Mouse (Mus musculus) ES-E14 (cell line): ENCODE results near the gene Rffl. TPM values are rescaled to one million over a fixed set of nuclear protein-coding genes. Genes with fewer than 3 reads are reported as not detected.
A peak's percentile ranks its signal among the peaks of the same experiment; 100 is the strongest.

Experiments used
- DNase-seq: peaks from one replicate; pipeline ENCODE4 v3.0.0-alpha.2; 2013; ENCODE audit warnings: low read depth, low spot score
- H3K27ac ChIP-seq: 2 replicates; pipeline ENCODE4 v1.5.1; 2012; ENCODE audit warnings: low read depth, mild to moderate bottlenecking, low read length, moderate library complexity, mixed read lengths; ENCODE audit not compliant: poor library complexity, insufficient read depth, severe bottlenecking
- H3K36me3 ChIP-seq: 2 replicates; pipeline ENCODE4 v1.6.1; 2012; ENCODE audit warnings: mild to moderate bottlenecking, low read length, moderate library complexity, mixed read lengths; ENCODE audit not compliant: control insufficient read depth, poor library complexity, insufficient read depth, severe bottlenecking
- H3K4me1 ChIP-seq, 2 experiments: fragments of 150-350 bp in 1 of 2; sonication (generic) in 1 of 2; 2 replicates each; pipeline ENCODE4 v1.6.1; 2012; ENCODE audit warnings: low read length in 2 of 2, mild to moderate bottlenecking in 1 of 2, mixed read lengths in 1 of 2; ENCODE audit not compliant: control insufficient read depth in 2 of 2, insufficient read depth in 2 of 2, poor library complexity in 1 of 2
- H3K4me3 ChIP-seq, 2 experiments: fragments of 150-350 bp in 1 of 2; sonication (generic) in 1 of 2; 2 replicates each; pipeline ENCODE4 v1.5.1; 2012; ENCODE audit warnings: low read length in 2 of 2, low read depth in 1 of 2, mild to moderate bottlenecking in 1 of 2, mixed read lengths in 1 of 2; ENCODE audit not compliant: insufficient read depth in 1 of 2, poor library complexity in 1 of 2, severe bottlenecking in 1 of 2
- H3K9ac ChIP-seq: 2 replicates; pipeline ENCODE4 v1.6.1; 2012; ENCODE audit warnings: low read depth, mild to moderate bottlenecking, low read length, mixed read lengths; ENCODE audit not compliant: poor library complexity, insufficient read depth, severe bottlenecking
- H3K9me3 ChIP-seq: fragments of 150-350 bp; sonication (generic); 2 replicates; pipeline ENCODE4 v1.6.1; 2012; ENCODE audit warnings: low read depth, mild to moderate bottlenecking, low read length; ENCODE audit not compliant: control insufficient read depth, insufficient read depth
- CHD2 ChIP-seq: IDR thresholded peaks from 2 replicates; pipeline ENCODE4 v1.6.1; 2014; ENCODE audit warnings: mild to moderate bottlenecking, low read depth, low read length, inconsistent platforms
- HCFC1 ChIP-seq: IDR thresholded peaks from 2 replicates; pipeline ENCODE4 v1.6.1; 2012; ENCODE audit warnings: low read length, inconsistent platforms, borderline replicate concordance; ENCODE audit not compliant: insufficient read depth
- MAFK ChIP-seq: IDR thresholded peaks from 2 replicates; pipeline ENCODE4 v1.6.1; 2014; ENCODE audit warnings: mild to moderate bottlenecking, low read depth, low read length, inconsistent platforms; ENCODE audit not compliant: insufficient read depth
- ZC3H11A ChIP-seq: IDR thresholded peaks from 2 replicates; pipeline ENCODE4 v1.6.1; 2012; ENCODE audit warnings: low read depth, mild to moderate bottlenecking, inconsistent platforms, low read length, borderline replicate concordance
- ZNF384 ChIP-seq: IDR thresholded peaks from 2 replicates; pipeline ENCODE4 v1.6.1; 2012; ENCODE audit warnings: low read depth, low read length, inconsistent platforms
- in situ Hi-C, 2 experiments: fragments of 600-800 bp; cut with MboI; formaldehyde crosslinking; loops; one replicate each; pipeline ENCODE4 v1.15.1; 2025; ENCODE audit warnings: low sequenced_read_pairs in 2 of 2, inconsistent platforms in 1 of 2; ENCODE audit not compliant: unreplicated experiment in 2 of 2
- total RNA-seq: library from RNA; depleted of rRNA; stranded (reverse); fragments of 300-350 nt; gene quantifications from 2 replicates; pipeline ENCODE4 v1.2.3, GENCODE M21; 2012

Rffl gene
- total RNA-seq, 1 experiment, result 6.5 TPM

GRCm38 (mm10) chr11:82866850-82867564 is 4.0 kb downstream of the Rffl start:
- H3K4me1 ChIP-seq, result peaks cover 2 to 5% of the 10 kb centered on the region in 2 experiments; a peak in 2 of 4 replicates
- H3K27ac ChIP-seq, result no peak overlapping the region
- in situ Hi-C loops, result no loop called here
- no peaks in the 10 kb centered on the region for H3K36me3 ChIP-seq
- TF ChIP-seq ZNF384, result peak; percentile 19; the same call in 1 of the 2 replicates
- no peak for TF ChIP-seq ZC3H11A
- H3K9ac ChIP-seq, result no peak overlapping the region
- no peaks in the 10 kb centered on the region for H3K9me3 ChIP-seq
- DNase-seq, result no peak
- no peak overlapping the region for H3K4me3 ChIP-seq

DNA sequence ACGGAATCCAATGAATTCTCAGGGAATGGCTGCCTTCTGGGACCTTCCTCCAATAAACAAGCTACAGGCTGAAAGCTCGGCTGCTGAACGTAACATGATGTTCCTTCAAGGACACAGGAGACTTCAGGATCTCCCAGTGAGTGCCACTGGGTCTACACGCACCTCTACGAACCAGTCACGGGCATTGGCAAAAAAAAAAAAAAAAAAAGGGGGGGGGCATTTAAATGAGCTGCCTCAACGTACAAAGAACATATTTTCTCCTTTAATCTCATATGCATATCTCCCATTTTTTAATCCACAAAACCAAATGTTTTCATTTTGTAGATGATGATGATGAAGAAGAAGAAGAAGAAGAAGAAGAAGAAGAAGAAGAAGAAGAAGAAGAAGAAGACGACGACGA is 5.1 kb downstream of the Rffl start:
- in situ Hi-C loops, result no loop called here
- no peak overlapping the region for H3K4me3 ChIP-seq
- H3K9me3 ChIP-seq, result no peaks in the 10 kb centered on the region
- peaks cover 0 to 9% of the 10 kb centered on the region in 2 experiments; a peak in 1 of 4 replicates for H3K4me1 ChIP-seq
- H3K9ac ChIP-seq, result no peak overlapping the region
- no peak for DNase-seq
- no peak overlapping the region for H3K27ac ChIP-seq
- no peak for TF ChIP-seq ZC3H11A
- no peak for TF ChIP-seq MAFK
- no peak for TF ChIP-seq CHD2
- TF ChIP-seq HCFC1, result no peak
- TF ChIP-seq ZNF384, result no peak
- H3K36me3 ChIP-seq, result no peaks in the 10 kb centered on the region

GRCm38 (mm10) chr11:82863488-82863931 is 7.5 kb downstream of the Rffl start:
- no peak for TF ChIP-seq HCFC1
- TF ChIP-seq ZC3H11A, result no peak
- no peak for TF ChIP-seq ZNF384
- no peak for TF ChIP-seq CHD2
- H3K4me3 ChIP-seq, result no peak overlapping the region
- H3K36me3 ChIP-seq, result no peaks in the 10 kb centered on the region
- DNase-seq, result no peak
- H3K9ac ChIP-seq, result no peak overlapping the region
- H3K27ac ChIP-seq, result no peak overlapping the region
- no peaks in the 10 kb centered on the region for H3K9me3 ChIP-seq
- in situ Hi-C loops, result no loop called here
- H3K4me1 ChIP-seq, result peaks cover 0 to 6% of the 10 kb centered on the region in 2 experiments; a peak in 1 of 4 replicates

- Histone ChIP-seq H3K4me1 (peaks cover 0 to 6% of the 10 kb centered on the region in 2 experiments; a peak in 1 of 4 replicates), H3K36me3 (no peaks in the 10 kb centered on the region), H3K27ac (no peak overlapping the region), H3K9ac (no peak overlapping the region), H3K9me3 (no peaks in the 10 kb centered on the region), H3K4me3 (no peak overlapping the region)
- TF ChIP-seq ZNF384, result no peak
- TF ChIP-seq CHD2, result no peak
- no peak for TF ChIP-seq MAFK
- no peak for TF ChIP-seq HCFC1
- TF ChIP-seq ZC3H11A, result no peak
- in situ Hi-C loops, result no loop called here
- DNase-seq, result no peak
These were observed 8.0 kb downstream of the Rffl start for GRCm38 (mm10) chr11:82863059-82863458.

DNA sequence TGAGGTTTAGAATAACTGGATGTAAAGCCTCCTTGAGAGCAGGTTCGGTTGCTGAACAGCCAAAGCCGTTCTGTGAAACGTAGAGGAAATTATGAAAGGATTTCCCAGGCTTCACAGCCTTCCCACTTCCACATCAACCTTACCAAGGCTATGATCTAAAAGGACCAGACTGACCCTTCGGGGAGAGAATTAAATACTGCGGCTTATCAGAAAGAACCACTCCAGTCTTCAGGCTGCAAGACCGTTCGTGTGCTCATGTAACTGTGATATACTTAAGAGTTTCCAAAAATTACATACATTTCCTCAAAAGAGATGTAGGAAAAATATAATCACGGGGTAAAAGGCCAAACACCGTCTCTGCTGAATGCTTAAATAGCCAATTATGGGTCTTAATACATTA is 8.4 kb downstream of the Rffl start:
- Histone ChIP-seq H3K9ac (no peak overlapping the region), H3K9me3 (no peaks in the 10 kb centered on the region), H3K36me3 (no peaks in the 10 kb centered on the region), H3K4me3 (no peak overlapping the region), H3K4me1 (peaks cover 0 to 6% of the 10 kb centered on the region in 2 experiments; a peak in 1 of 4 replicates), H3K27ac (no peak overlapping the region)
- in situ Hi-C loops, result no loop called here
- no peak for TF ChIP-seq MAFK
- TF ChIP-seq CHD2, result no peak
- TF ChIP-seq HCFC1, result no peak
- no peak for TF ChIP-seq ZC3H11A
- no peak for TF ChIP-seq ZNF384
- DNase-seq, result no peak
